In genomic region chr6:3967676-3968626, GRCm38 (mm10) we compare ENCODE assay signal across 7 mouse cellular contexts. TPM values are rescaled to one million over a fixed set of nuclear protein-coding genes. Genes with fewer than 3 reads are reported as not detected.
A peak's percentile ranks its signal among the peaks of the same experiment; 100 is the strongest.
DNase-seq lines count a peak whose midpoint lies in the region; ATAC-seq and TF ChIP-seq lines count a peak whose summit lies in the region.

No protein-coding gene starts in this region.

- H3K4me2 ChIP-seq in hindbrain, embryonic 14.5 days (replicated peaks): peak overlapping the region; percentile 36
- peak overlapping the region; percentile 26 for H3K4me2 ChIP-seq in midbrain, embryonic 12.5 days (replicated peaks)

- H3K4me3 ChIP-seq in bone marrow, adult 2 months (replicated peaks; ENCODE audit: control insufficient read depth, low read depth, low read length): peak overlapping the region; percentile 33
- no peak overlapping the region for H3K4me3 ChIP-seq in hindbrain, embryonic 14.5 days (replicated peaks; ENCODE audit: low read length)
- no peak overlapping the region for H3K4me3 ChIP-seq in midbrain, embryonic 12.5 days

- no peak overlapping the region for H3K9ac ChIP-seq in hindbrain, embryonic 14.5 days
- H3K9ac ChIP-seq in midbrain, embryonic 12.5 days (replicated peaks): no peak overlapping the region

- H3K36me3 ChIP-seq in hindbrain, embryonic 14.5 days (replicated peaks; ENCODE audit: control insufficient read depth, insufficient read depth): no peaks in the 10 kb centered on the region
- no peaks in the 10 kb centered on the region for H3K36me3 ChIP-seq in midbrain, embryonic 12.5 days

- H3K27me3 ChIP-seq in hindbrain, embryonic 14.5 days (ENCODE audit: control insufficient read depth, insufficient read depth, low read length): no peaks in the 10 kb centered on the region
- H3K27me3 ChIP-seq in midbrain, embryonic 12.5 days: peaks cover 12% of the 10 kb centered on the region; the same call in 1 of the 2 replicates

- no peak for TF ChIP-seq POLR2A in bone marrow, adult 2 months (IDR thresholded peaks at IDR 0.05; ENCODE audit: borderline replicate concordance, control insufficient read depth, low read depth, low read length)

- WGBS in bone marrow, adult 2 months: 23% methylated on average over 31 of the region's 31 CpGs
- WGBS in hindbrain, embryonic 14.5 days: 35% methylated on average over 31 of the region's 31 CpGs
- WGBS in midbrain, embryonic 12.5 days: 36% methylated on average over 31 of the region's 31 CpGs

- DNase-seq in R1 (ENCODE audit: low read depth, low spot score) (peak; percentile 52), liver (peak; percentile 18)
- DNase-seq in gastrocnemius, postnatal 14 days: peak; percentile 39
- no peak for DNase-seq in hindbrain, embryonic 14.5 days (ENCODE audit: low spot score)
- peak; percentile 21 for DNase-seq in urinary bladder, adult 2 months (ENCODE audit: low spot score)

- no peak for TF ChIP-seq CTCF in bone marrow, adult 2 months (IDR thresholded peaks at IDR 0.05; ENCODE audit: control insufficient read depth, insufficient read depth, low read length)

- no peak for ATAC-seq in hindbrain, embryonic 14.5 days (ENCODE audit: low FRiP score)
- no peak for ATAC-seq in midbrain, embryonic 12.5 days (ENCODE audit: low FRiP score, low read depth)

- intact Hi-C loops in gastrocnemius, postnatal 14 days (cut with DNase I; ENCODE audit: low total_unique reads): no loop called here

- H3K9me3 ChIP-seq in hindbrain, embryonic 14.5 days (ENCODE audit: control insufficient read depth, low read length): no peaks in the 10 kb centered on the region
- no peaks in the 10 kb centered on the region for H3K9me3 ChIP-seq in midbrain, embryonic 12.5 days

- no peak overlapping the region for H3K27ac ChIP-seq in bone marrow, adult 2 months (ENCODE audit: control insufficient read depth, insufficient read depth, low read depth, low read length, poor library complexity)
- no peak overlapping the region for H3K27ac ChIP-seq in hindbrain, embryonic 14.5 days
- no peak overlapping the region for H3K27ac ChIP-seq in midbrain, embryonic 12.5 days (replicated peaks)

- no peaks in the 10 kb centered on the region; the same call in 1 of the 2 replicates for H3K4me1 ChIP-seq in bone marrow, adult 2 months (ENCODE audit: control insufficient read depth, insufficient read depth, low read length)
- H3K4me1 ChIP-seq in hindbrain, embryonic 14.5 days (replicated peaks; ENCODE audit: control insufficient read depth, insufficient read depth, low read length): no peaks in the 10 kb centered on the region
- H3K4me1 ChIP-seq in midbrain, embryonic 12.5 days: 0 out of 2 replicates have a peak, but pooled peaks cover 2% of the 10 kb centered on the region

RNA-seq across cellular contexts. Expression of gene Tfpi2, which starts 20.8 kb away (rescaled TPM):
- 2.4 TPM in 1 of 2 replicates, not detected in the other for polyA plus RNA-seq in bone marrow, adult 2 months (2011; ENCODE audit: insufficient read depth, insufficient read length, low replicate concordance, missing spikeins)
- 1 to 10 TPM; 1.3 to 1.4 TPM for total RNA-seq in gastrocnemius, postnatal 14 days (2021)
- polyA plus RNA-seq in hindbrain, embryonic 14.5 days (2014; fragmentation: Nextera tagmentation; extraction: Ambion mirVana): 0.62 and 0.69 TPM in 2 replicates
- polyA plus RNA-seq in midbrain, embryonic 12.5 days (2016; fragmentation: Nextera tagmentation; extraction: Ambion mirVana): 0.20 and 0.46 TPM in 2 replicates
- 3.8 and 3.9 TPM in 2 replicates for polyA plus RNA-seq in urinary bladder, adult 2 months (2012; rRNA removed)

RNA-seq across cellular contexts. Expression of gene Gngt1, which starts 25.6 kb away (rescaled TPM):
- not detected in 2 replicates for polyA plus RNA-seq in bone marrow, adult 2 months (2011; ENCODE audit: insufficient read depth, insufficient read length, low replicate concordance, missing spikeins)
- not detected for total RNA-seq in gastrocnemius, postnatal 14 days (2021)
- polyA plus RNA-seq in hindbrain, embryonic 14.5 days (2014; fragmentation: Nextera tagmentation; extraction: Ambion mirVana): not detected in 2 replicates
- not detected in 2 replicates for polyA plus RNA-seq in midbrain, embryonic 12.5 days (2016; fragmentation: Nextera tagmentation; extraction: Ambion mirVana)
- polyA plus RNA-seq in urinary bladder, adult 2 months (2012; rRNA removed): not detected in 2 replicates

RNA-seq across cellular contexts. Expression of gene Gng11, which starts 35.8 kb away (rescaled TPM):
- 48.0 and 71.3 TPM in 2 replicates for polyA plus RNA-seq in bone marrow, adult 2 months (2011; ENCODE audit: insufficient read depth, insufficient read length, low replicate concordance, missing spikeins)
- total RNA-seq in gastrocnemius, postnatal 14 days (2021): 10 to 100 TPM; 42.8 to 48.3 TPM
- 25.9 and 34.0 TPM in 2 replicates for polyA plus RNA-seq in hindbrain, embryonic 14.5 days (2014; fragmentation: Nextera tagmentation; extraction: Ambion mirVana)
- polyA plus RNA-seq in midbrain, embryonic 12.5 days (2016; fragmentation: Nextera tagmentation; extraction: Ambion mirVana): 31.2 and 34.4 TPM in 2 replicates
- polyA plus RNA-seq in urinary bladder, adult 2 months (2012; rRNA removed): 47.8 and 50.5 TPM in 2 replicates
